Mouse (Mus musculus) stomach, embryonic 16.5 days (tissue): ENCODE measurements around the gene Hoxd8. TPM values are rescaled to one million over a fixed set of nuclear protein-coding genes. Genes with fewer than 3 reads are reported as not detected.

Experiments used
- ATAC-seq: fragments of 200-750 bp; cut with Nextera tagmentation; 2 replicates; pipeline ENCODE4 v1.8.0; 2017; ENCODE audit warnings: moderate number of reproducible peaks, moderate TSS enrichment; ENCODE audit not compliant: insufficient read depth, low FRiP score
- H3K27ac ChIP-seq: fragments of 300-500 bp; sonication (generic); 2 replicates; pipeline ENCODE4 v1.5.1; 2014; ENCODE audit warnings: low read length
- H3K27me3 ChIP-seq: fragments of 300-500 bp; sonication (generic); 2 replicates; pipeline ENCODE4 v1.6.1; 2014; ENCODE audit warnings: low read length, control low read depth, mixed read lengths; ENCODE audit not compliant: control insufficient read depth, insufficient read depth
- H3K36me3 ChIP-seq: fragments of 300-500 bp; sonication (generic); 2 replicates; pipeline ENCODE4 v1.6.1; 2014; ENCODE audit warnings: low read length; ENCODE audit not compliant: control insufficient read depth, insufficient read depth
- H3K4me1 ChIP-seq: fragments of 300-500 bp; sonication (generic); 2 replicates; pipeline ENCODE4 v1.6.1; 2014; ENCODE audit warnings: low read length, control low read depth, mixed read lengths; ENCODE audit not compliant: control insufficient read depth, insufficient read depth
- H3K4me2 ChIP-seq: fragments of 300-500 bp; sonication (generic); 2 replicates; pipeline ENCODE4 v1.6.1; 2014; ENCODE audit warnings: low read depth, low read length, mixed read lengths
- H3K4me3 ChIP-seq: fragments of 300-500 bp; sonication (generic); replicated peaks from 2 replicates; pipeline ENCODE4 v1.5.1; 2014; ENCODE audit warnings: mild to moderate bottlenecking, low read length
- H3K9ac ChIP-seq: fragments of 300-500 bp; sonication (generic); 2 replicates; pipeline ENCODE4 v1.6.1; 2014; ENCODE audit warnings: low read length
- H3K9me3 ChIP-seq: fragments of 300-500 bp; sonication (generic); replicated peaks from 2 replicates; pipeline ENCODE4 v1.6.1; 2016; ENCODE audit warnings: low read length, control low read depth; ENCODE audit not compliant: control insufficient read depth
- WGBS: fragments of 180-500 bp; shearing (Covaris S2); extraction: QIAGEN DNeasy Blood & Tissue Kit; methylation state at CpG from one replicate; pipeline ENCODE4 v1.1.7; 2014; 5-methylcytosine and 5-hydroxymethylcytosine counted together
- polyA plus RNA-seq: library from polyadenylated mRNA; unstranded; fragments of >200 nt; fragmentation: Nextera tagmentation; extraction: Ambion mirVana; gene quantifications from 2 replicates; pipeline ENCODE4 v1.2.1, GENCODE M21; 2015

Hoxd8 gene
- polyA plus RNA-seq, 1 experiment from 2014 or later, result 1.7 TPM

DNA sequence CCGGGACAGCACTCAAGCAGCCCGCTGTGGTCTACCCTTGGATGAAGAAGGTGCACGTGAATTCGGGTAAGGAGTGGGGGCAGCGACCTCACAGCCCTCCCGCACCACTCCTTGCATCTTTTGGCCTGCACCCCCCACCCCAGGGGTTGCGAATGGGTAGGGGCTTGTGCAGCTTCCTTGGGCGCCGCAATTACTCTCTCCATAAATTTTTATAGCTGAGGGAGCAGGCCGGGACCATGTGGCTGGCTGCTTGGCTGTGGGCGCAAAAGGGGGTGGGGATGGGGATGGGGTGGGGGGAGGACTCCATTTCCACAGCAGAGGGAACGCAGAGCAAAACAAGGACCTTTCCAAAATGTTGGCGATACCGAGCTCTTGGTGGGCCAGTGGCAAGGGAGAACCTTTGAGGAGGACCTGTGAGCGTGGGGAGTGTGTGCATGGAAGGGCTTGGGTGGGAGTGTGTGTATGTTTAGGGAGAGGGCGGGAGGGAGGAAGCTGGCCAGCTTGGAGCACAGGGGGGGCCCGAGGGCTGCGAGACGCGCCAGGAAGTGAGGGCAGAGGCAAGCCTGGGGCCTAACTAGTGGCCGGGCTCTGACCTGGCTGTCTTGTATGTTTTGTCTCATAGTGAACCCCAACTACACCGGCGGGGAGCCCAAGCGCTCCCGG lies 23.4 kb downstream of the Hoxd8 start:
- H3K9ac ChIP-seq, result no peak overlapping the region; the same call in 1 of the 2 replicates
- no peaks in the 10 kb centered on the region for H3K9me3 ChIP-seq
- peak overlapping the region; percentile 29 for H3K4me3 ChIP-seq
- no peak overlapping the region for H3K27ac ChIP-seq
- no peak for ATAC-seq
- H3K36me3 ChIP-seq, result no peaks in the 10 kb centered on the region
- WGBS, result 12% methylated on average over 25 of the region's 25 CpGs
- H3K27me3 ChIP-seq, result peaks cover 95% of the 10 kb centered on the region
- peak overlapping the region; percentile 38 for H3K4me2 ChIP-seq
- no peaks in the 10 kb centered on the region for H3K4me1 ChIP-seq

DNA sequence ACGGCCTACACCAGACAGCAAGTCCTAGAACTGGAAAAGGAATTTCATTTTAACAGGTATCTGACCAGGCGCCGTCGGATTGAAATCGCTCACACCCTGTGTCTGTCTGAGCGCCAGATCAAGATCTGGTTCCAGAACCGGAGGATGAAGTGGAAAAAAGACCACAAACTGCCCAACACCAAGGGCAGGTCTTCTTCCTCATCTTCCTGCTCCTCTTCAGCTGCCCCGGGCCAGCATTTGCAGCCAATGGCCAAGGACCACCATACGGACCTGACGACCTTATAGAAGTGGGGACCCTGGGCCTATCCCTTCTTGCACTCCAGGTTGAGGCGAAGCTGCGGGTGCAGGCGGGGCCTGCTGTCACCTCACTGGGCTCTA lies 23.9 kb downstream of the Hoxd8 start:
- Histone ChIP-seq H3K4me2 (0 out of 2 replicates have a peak overlapping the region, but pooled peaks have one; percentile 15), H3K9ac (no peak overlapping the region), H3K4me1 (no peaks in the 10 kb centered on the region), H3K27me3 (peaks cover 95% of the 10 kb centered on the region), H3K9me3 (no peaks in the 10 kb centered on the region), H3K36me3 (no peaks in the 10 kb centered on the region), H3K4me3 (peak overlapping the region; percentile 10; the same call in 1 of the 2 replicates), H3K27ac (no peak overlapping the region)
- 20% methylated on average over 13 of the region's 13 CpGs for WGBS
- no peak for ATAC-seq

DNA sequence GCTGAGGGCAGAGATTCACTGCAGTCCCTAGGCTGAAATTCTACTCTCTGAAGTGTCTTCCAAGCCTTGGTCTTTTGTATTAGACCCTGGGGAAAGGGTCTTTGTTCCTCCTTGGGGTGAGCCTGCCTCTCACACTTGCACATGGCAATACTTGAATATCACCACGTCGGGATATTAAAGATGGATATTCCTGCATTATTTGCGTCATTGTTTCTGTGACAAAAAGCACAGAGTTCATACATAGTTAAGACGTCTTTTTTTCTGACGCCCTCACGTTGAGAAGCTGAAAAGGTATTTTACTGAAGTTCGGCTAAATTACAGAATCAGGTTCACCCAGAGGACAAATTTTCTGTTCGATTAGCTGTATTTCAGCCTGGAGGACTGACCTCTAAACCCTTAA lies 25.9 kb downstream of the Hoxd8 start:
- no peak overlapping the region for H3K4me2 ChIP-seq
- H3K9ac ChIP-seq, result no peak overlapping the region
- WGBS, result 28% methylated on average over 8 of the region's 8 CpGs

DNA sequence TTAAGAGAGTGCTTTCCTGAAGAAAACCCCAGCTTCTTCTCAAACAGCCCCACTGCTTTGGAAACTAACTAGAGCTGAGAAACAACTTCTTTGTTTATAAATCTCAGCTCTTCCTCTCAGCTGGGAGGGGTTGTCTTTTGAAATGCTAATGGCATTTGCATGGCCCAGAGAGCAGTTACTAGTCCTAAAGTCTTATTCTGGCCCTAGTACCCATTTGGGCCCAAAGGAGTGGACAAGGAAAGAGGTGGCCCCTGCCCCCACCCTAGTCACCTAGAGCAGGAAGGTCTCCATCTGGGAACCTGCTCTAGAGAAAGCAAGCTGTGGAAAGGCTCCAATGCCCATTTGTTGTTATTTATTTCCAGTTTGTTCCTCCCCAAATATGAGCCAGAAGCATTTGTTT lies 26.6 kb downstream of the Hoxd8 start:
- H3K9ac ChIP-seq, result no peak overlapping the region
- H3K4me1 ChIP-seq, result no peaks in the 10 kb centered on the region
- H3K27ac ChIP-seq, result no peak overlapping the region
- no peak for ATAC-seq
- no peak overlapping the region for H3K4me3 ChIP-seq
- H3K4me2 ChIP-seq, result no peak overlapping the region
- H3K36me3 ChIP-seq, result no peaks in the 10 kb centered on the region
- H3K9me3 ChIP-seq, result no peaks in the 10 kb centered on the region
- peaks cover 92% of the 10 kb centered on the region for H3K27me3 ChIP-seq

More for the DNA sequence above, 25.9 kb downstream of the Hoxd8 start:
- Histone ChIP-seq H3K27me3 (peaks cover 91% of the 10 kb centered on the region), H3K9me3 (no peaks in the 10 kb centered on the region), H3K4me1 (no peaks in the 10 kb centered on the region), H3K27ac (no peak overlapping the region), H3K36me3 (no peaks in the 10 kb centered on the region), H3K4me3 (no peak overlapping the region)
- ATAC-seq, result no peak

DNA sequence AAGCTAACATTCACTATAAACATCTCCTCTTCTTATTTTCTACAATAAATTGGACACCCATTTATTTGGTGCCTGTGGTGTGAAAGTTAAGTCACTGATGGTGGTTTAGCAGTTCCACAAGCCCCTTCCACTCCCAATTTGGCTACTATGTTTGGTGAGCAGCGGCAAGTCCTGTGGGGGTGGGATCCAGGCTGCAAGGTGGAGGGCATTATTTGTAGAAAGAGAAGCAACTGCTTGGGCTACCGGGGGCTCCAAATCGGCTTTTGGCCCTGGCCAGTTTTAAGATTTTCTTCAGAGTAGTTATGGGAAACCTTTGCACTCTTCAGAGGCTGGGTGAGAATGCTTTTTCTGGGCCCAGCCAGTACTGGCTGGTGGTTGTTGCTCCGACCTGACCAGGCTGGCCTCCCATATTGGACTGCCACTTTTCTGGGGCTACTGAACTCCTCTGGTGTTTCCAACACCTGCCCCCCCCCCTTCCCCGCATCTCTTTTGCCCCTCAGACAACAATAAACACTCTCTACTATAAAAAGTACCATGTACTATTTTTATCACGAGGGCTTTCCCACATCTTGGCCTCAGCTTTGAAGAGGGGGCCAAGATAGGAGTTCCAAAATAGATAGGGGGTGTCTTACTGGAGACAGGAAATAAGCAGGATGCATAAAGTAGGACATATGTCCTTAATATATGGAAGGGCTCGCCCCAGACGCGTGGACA lies 27.5 kb downstream of the Hoxd8 start:
- Histone ChIP-seq H3K4me2 (peak overlapping the region; percentile 23; the same call in 1 of the 2 replicates), H3K9me3 (no peaks in the 10 kb centered on the region), H3K9ac (no peak overlapping the region), H3K4me3 (peak overlapping the region; percentile 9; the same call in 1 of the 2 replicates), H3K27ac (no peak overlapping the region), H3K27me3 (peaks cover 92% of the 10 kb centered on the region), H3K36me3 (no peaks in the 10 kb centered on the region), H3K4me1 (no peaks in the 10 kb centered on the region)
- no peak for ATAC-seq
- WGBS, result 15% methylated on average over 9 of the region's 9 CpGs

DNA sequence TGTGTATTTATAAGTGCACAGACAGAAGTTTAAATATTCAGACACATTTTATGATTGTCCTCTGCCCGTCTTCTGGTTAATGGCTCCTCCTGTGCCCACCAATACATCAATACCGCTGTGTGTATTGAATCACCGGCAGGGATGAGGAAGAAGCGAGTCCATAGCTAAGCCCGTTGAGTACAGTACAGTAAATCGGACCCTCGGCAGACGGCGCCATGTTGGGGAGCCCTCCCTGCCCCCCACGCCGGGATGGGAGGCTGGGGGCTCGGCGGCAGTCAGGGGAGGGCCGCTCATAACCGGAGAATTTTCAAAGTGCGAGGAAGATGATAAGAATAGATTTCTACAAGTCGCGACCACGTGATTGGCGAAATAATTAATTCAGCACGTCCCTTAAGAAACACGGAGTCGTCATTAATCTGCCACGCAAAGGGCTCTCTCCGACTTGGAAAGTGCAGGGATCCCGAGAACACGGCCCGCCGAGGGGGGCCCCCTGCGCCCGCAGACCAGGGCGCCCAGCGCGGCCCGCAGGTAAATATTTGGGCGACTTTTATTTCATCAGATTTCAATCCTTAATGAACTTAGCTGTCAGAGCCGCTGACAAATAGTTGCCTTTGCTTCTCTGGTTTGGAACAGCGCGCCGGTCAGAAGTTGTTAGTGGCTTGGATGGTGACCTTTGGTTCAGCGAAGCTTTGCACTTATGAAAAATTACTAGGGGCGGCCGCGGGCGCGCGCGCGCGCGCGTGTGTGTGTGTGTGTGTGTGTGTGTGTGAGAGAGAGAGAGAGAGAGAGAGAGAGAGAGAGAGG lies 28.3 kb downstream of the Hoxd8 start:
- Histone ChIP-seq H3K27ac (no peak overlapping the region), H3K36me3 (no peaks in the 10 kb centered on the region), H3K4me3 (peak overlapping the region; percentile 9), H3K4me2 (peak overlapping the region; percentile 23), H3K4me1 (no peaks in the 10 kb centered on the region), H3K27me3 (peaks cover 91% of the 10 kb centered on the region), H3K9me3 (no peaks in the 10 kb centered on the region), H3K9ac (no peak overlapping the region)
- ATAC-seq, result no peak
- WGBS, result 4% methylated on average over 52 of the region's 52 CpGs

DNA sequence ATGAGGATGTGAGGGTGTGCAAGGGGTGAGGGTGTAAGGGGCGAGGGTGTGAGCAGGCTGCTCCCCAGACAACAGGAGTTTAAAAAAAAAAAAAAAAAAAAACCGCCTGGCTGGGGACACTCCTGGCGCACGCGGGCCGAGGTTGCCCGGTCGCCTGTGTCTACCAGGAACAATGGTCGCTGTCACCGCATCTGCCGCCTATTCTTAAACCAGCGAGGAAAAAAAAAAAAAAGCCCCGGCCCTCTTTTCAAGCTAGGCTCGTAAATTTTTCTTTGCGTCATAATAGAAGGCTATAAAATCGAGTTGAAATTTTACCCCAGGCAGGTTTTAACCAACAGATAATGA lies 28.9 kb downstream of the Hoxd8 start:
- H3K4me3 ChIP-seq, result peak overlapping the region; percentile 9
- H3K27me3 ChIP-seq, result peaks cover 91% of the 10 kb centered on the region
- H3K4me1 ChIP-seq, result no peaks in the 10 kb centered on the region
- no peak overlapping the region for H3K27ac ChIP-seq
- H3K9me3 ChIP-seq, result no peaks in the 10 kb centered on the region
- H3K9ac ChIP-seq, result no peak overlapping the region
- ATAC-seq, result no peak
- WGBS, result 5% methylated on average over 16 of the region's 16 CpGs
- no peaks in the 10 kb centered on the region for H3K36me3 ChIP-seq
- H3K4me2 ChIP-seq, result no peak overlapping the region

DNA sequence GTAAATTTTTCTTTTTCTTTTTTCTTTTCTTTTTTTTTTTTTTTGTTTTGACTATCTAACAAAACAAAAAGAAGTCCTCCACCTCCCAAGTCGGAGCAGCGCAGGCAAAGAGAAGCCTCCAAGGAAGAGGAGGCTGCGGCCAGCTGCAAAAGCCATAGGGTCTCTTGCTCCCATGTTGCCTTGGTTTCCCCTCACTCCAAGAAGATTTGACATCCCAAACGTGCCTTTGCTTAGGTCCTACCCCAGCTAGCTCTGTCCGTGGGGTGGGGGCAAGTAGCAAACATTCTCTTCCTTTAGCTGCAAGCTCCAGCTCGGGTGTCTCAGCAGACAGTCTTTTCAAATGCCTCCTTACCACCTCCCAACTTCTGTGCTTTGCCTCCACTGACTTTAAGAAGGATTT lies 29.4 kb downstream of the Hoxd8 start:
- no peak overlapping the region for H3K4me2 ChIP-seq

DNA sequence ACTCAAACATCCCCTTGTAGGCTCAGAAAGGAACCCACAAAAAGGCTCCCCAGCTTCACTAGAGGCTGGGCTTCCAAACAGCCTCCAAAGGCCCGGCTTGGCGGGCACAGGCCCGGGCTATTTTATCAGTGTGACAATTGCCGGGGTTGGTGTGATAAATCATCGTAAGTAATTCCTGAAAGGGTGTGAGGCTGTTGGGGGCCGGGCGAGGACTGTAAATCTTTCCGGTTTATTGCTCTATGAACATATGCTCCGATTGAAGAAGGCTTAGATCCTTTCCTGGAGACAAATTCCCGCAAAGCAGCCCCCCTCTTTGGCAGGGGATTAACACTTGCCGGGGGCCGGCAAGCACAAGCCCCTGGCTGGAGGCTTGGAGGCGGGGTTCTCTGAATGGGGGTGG lies 30.0 kb downstream of the Hoxd8 start:
- Histone ChIP-seq H3K27me3 (peaks cover 91% of the 10 kb centered on the region), H3K27ac (no peak overlapping the region), H3K9ac (no peak overlapping the region)

More for the DNA sequence above, 29.4 kb downstream of the Hoxd8 start:
- Histone ChIP-seq H3K9me3 (no peaks in the 10 kb centered on the region), H3K4me3 (0 out of 2 replicates have a peak overlapping the region, but pooled peaks have one; percentile 10), H3K27ac (no peak overlapping the region; the same call in 1 of the 2 replicates), H3K27me3 (peaks cover 91% of the 10 kb centered on the region), H3K36me3 (no peaks in the 10 kb centered on the region), H3K4me1 (no peaks in the 10 kb centered on the region), H3K9ac (no peak overlapping the region)
- WGBS, result 10% methylated on average over 6 of the region's 6 CpGs
- no peak for ATAC-seq

More for the DNA sequence above, 30.0 kb downstream of the Hoxd8 start:
- Histone ChIP-seq H3K4me1 (no peaks in the 10 kb centered on the region), H3K4me2 (no peak overlapping the region), H3K36me3 (no peaks in the 10 kb centered on the region), H3K4me3 (peak overlapping the region; percentile 5; the same call in 1 of the 2 replicates), H3K9me3 (no peaks in the 10 kb centered on the region)
- 7% methylated on average over 13 of the region's 13 CpGs for WGBS
- no peak for ATAC-seq
